Mouse (Mus musculus): ENCODE measurements around the gene Ctxn2.

DNA sequence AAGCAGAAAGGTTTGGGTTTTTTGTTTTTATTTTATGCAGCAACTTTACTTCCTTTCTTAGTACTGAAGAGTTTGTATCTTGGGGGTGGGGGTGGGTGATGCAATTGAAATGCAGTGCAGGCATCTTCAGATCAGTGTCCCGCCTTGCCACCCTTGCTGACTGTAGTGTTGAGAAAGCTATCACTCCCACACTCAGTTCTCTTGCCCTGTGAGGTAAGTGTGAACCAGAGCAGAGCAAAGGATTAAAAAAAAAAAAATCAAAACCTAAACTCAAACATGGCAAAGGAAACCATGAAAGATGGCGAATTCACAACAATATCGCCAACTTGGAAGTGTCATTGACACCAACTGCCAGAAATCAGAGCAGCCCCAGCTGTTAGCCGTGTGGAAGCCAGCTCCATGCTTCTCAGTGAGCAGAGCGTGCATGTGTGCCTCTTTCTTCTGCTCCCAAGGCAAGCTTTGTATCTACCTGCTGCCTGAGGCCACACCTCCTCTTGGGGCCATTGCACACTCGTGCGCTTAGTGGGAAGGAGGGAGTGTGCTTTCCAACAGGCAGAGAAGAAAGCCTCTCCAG, 41.8 kb downstream of the Ctxn2 start:
- TF ChIP-seq CTCF (conservative IDR thresholded peaks at IDR 0.05; ENCODE audit: low read length) (no peak), POU5F1 (IDR thresholded peaks at IDR 0.05; ENCODE audit: borderline replicate concordance, low read length) (no peak), NANOG (IDR thresholded peaks at IDR 0.05; ENCODE audit: borderline replicate concordance, low read length) (no peak)
